Mouse (Mus musculus) thymus, adult 18-20 months (tissue): ENCODE data around the gene Arfgap2.

ENCODE experiments used
- DNase-seq, 2 experiments: peaks; one replicate each; pipeline ENCODE4 v3.0.0; 2022; ENCODE audit warnings: mixed read lengths in 2 of 2

Arfgap2 gene

DNA sequence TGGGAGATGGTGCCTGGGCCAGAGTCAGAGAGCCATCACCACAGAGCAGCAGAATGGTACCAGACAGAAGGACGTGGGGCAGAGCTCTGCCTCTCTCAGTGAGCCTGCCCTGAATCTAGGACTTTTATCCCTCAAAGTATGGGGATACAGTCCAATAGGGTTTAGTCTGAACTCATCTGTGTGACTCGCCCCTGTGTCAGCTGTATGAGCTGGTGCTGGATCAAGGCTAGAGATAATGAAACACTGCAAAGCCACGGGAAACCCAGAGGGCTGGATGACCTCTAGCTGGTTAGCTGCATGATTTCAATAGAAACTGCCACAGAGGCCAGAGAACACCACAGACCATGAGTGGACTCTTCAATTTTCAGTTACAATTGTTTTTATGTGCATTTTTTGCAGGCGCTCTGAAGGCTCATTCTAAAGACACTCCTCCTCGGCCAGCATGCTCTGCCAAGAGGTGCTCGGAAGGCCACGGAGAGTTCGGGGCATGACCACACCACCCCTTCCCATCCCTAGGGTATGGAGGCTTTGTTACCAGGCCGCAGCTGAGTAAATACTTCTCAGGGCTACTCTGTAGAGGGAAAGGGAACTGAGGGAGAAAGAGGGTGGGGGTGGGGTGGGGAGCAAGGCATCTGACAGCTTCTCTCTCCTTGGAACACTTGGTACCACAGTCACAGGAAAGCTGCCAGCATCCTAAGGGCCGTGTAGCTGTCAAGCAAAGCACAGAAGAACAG lies 48.0 kb downstream of the Arfgap2 start:
- DNase-seq: no peak

DNA sequence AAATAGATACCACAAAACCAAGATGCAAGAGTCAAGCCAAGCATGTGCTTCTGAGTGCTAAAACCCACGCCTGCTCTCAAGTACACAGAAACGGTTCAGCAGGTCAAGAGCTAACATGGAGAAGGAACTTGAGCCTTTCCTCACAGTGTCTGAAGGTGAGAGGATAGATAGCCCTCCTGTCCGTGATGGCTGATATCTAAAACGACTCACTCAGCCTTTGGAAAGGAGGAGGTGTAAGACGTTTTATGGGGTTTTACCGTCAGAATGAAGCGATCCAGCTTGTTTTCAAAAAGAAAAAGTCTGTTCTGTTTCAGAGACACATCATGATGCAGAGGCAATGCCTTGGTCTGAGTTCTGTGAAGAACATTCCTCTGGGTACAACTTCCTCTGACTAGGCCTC lies 49.4 kb downstream of the Arfgap2 start:
- no peak for DNase-seq

DNA sequence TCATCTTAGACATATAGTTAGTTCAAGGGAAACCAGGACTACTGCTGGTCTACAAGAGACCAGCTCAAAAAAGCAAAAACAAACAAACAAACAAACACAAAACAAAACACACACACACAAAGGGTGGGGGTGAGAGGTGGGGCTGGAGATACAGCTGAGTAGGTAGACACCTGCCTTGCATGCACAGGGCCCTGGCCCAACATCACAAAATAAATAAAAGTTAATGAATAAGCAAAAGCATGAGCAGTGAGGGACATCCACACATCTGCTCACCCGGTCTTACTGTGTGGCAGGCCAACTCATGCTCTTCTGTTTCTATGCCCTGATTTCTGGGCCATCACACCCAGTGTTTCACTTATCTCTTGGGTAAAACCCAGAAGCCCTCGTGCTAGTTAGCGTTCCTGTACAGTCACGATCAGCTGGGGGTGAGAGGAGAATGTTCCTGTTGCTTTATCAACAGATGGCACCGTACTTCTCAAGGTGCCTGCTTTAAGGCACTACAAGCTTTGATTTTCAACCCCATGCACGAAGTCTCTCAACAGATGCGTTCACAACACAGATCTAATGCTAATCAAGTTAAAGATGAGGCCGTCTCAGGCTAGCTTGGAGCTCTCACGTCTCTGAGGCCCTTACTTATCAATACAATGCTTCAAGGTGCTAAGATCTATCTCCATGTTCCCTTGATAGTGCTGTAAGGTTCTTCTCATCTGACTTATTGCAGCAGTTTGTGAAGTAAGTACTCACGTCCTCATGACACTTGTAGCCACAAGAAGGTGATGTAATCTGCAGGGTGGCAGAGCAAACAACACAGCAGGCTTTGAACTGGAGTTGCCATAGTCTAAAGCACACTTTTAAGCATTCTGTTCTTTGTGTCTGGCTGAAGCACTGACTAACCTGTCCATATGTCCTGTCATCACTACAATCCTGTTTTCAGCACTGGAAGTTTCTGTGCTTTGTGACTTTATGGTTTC lies 56.1 kb downstream of the Arfgap2 start:
- no peak for DNase-seq

DNA sequence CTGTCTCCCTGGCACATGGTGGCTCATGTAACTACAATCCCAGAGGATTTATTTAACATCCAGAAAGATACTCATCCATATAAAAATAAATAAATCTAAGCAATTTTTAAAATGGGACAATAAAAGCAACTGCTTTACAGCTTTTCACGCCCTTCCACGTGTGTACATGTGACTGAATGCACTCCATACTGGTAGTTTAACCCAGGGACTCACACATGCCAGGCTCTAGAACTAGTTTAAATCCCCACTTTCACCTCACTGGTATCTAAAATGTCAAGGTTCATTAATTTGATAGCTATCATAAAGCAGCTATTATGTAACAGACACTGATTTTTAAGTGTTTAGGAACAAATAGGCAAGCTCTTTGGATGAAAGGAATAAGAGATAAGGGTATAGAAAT lies 57.1 kb downstream of the Arfgap2 start:
- DNase-seq: no peak

DNA sequence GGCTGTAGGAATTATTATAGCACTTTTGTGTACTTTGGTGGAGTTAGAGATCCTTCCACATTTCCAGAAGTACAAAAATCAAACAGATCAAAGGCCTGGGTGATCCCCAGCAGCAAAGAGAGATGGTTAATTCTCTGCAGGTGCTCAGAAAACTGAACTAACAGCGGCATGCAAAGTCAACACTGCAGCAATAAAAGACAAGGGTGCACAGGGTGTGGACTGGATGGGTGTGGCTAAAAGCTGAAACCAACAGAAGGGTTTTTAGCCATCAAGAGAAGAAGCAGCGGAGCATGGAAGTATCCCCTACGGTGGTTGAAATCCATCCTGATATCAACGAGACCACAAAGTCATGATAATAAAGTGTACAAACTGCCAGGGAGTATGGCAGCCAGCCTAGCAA lies 57.7 kb downstream of the Arfgap2 start:
- no peak for DNase-seq

DNA sequence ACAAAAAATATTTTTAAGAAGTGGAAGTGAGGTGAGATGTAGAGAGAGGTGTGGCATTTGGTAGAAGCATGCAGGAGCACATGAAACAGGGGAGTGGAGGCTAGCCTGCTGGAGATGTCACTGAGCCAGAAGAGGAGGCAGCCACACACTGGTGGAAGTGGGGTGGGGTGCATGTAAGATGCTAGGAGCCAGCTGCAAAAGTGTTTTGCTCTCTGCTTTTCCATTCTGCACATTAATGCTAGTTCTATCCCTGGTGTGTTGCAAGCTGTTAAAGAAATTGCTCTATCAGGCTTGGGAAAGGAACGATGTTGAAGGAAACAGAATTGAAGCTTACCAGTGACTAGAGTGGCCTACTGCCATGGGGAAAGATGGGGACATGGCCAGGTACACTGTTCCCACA lies 59.6 kb downstream of the Arfgap2 start:
- no peak for DNase-seq

DNA sequence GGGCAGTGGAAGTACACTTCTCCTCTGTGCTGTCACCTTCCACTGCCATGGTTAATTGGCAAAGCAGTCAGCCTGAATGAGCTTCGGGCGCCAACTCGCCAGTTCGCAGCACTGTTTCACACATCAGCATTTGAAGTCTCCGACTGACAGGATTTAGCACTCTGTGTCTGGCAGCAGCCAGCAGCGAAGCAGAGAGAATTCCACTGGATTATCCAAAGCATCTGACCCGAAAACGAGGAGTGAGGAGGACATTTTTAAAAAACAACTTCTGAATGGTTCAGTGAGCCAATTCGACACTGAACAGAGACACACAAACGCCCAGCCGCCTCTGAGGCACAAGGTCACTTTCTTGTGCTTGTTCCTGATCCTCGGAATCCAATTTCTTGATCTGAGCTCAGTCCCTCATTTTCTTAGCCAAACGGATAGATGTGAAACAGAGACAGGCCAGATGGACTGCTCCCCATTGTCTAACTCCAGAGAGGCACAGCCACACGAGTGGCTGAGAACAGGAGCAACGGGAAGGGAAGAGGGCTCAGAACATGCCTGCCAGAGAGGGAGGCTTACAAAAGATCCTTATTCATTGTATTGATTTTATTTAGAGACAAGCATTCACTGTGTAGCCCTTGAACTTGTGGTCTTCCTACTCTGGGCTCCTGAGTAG lies 60.1 kb downstream of the Arfgap2 start:
- no peak for DNase-seq
